Mouse (Mus musculus): ENCODE data around the gene Fat3. TPM values are rescaled to one million over a fixed set of nuclear protein-coding genes. Genes with fewer than 3 reads are reported as not detected.

The Fat3 gene
- polyA plus RNA-seq, 1 experiment from 2014 or later, result 9.1 TPM

DNA sequence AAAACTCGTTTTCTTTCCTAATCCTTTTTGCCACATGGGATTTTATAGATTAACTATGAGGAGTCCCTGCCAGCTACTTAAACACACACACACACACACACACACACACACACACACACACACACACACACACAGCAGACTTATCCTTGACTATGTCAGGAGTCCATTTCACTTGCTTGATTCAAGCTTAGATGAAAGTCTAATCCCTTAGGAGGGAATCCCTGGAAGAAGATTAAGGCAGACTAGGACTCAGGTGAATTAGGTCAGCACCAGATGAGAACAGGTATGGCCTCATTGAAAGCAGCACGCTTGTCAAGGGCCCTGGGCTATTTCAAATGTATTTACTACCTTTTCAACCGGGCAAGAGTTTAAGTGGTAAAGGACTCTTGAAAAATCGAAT is 553.0 kb downstream of the Fat3 start:
- ATAC-seq (ENCODE audit: low FRiP score, low read depth), result no peak
- no peaks in the 10 kb centered on the region for H3K27me3 ChIP-seq
- H3K36me3 ChIP-seq, result no peaks in the 10 kb centered on the region
- no peak overlapping the region for H3K4me2 ChIP-seq
- 0 out of 2 replicates have a peak, but pooled peaks cover 4% of the 10 kb centered on the region for H3K4me1 ChIP-seq (replicated peaks)
- no peaks in the 10 kb centered on the region for H3K9me3 ChIP-seq
- no peak overlapping the region for H3K9ac ChIP-seq
- no peak overlapping the region for H3K4me3 ChIP-seq
- 85% methylated on average over 4 of the region's 4 CpGs for WGBS
- no peak overlapping the region for H3K27ac ChIP-seq (replicated peaks)

DNA sequence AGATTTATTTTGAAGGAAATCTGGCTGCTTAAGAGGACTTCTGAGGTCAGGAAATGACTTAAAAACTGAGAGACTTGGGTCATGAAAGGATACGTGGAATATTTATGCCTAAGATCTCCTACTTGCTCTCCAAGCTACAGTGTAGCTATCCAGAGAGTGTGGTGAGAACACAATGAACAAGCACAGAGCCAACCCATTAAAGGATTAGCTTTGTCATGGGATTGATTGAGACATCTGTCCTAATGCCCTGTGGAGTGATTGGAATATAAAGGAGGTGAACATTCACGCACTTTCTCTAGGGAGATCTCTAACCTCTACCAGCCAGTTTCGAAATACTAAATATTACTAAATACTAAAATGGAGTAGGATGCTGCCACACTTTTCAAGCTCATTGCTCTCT is 556.9 kb downstream of the Fat3 start:
- WGBS, result 58% methylated on average over 3 of the region's 3 CpGs
- H3K27me3 ChIP-seq, result no peaks in the 10 kb centered on the region
- H3K9ac ChIP-seq, result no peak overlapping the region
- H3K4me2 ChIP-seq, result no peak overlapping the region
- H3K27ac ChIP-seq (replicated peaks), result no peak overlapping the region
- ATAC-seq (ENCODE audit: low FRiP score, low read depth), result no peak
- H3K36me3 ChIP-seq, result no peaks in the 10 kb centered on the region
- no peaks in the 10 kb centered on the region for H3K4me1 ChIP-seq (replicated peaks)
- no peak overlapping the region for H3K4me3 ChIP-seq
- no peaks in the 10 kb centered on the region for H3K9me3 ChIP-seq

DNA sequence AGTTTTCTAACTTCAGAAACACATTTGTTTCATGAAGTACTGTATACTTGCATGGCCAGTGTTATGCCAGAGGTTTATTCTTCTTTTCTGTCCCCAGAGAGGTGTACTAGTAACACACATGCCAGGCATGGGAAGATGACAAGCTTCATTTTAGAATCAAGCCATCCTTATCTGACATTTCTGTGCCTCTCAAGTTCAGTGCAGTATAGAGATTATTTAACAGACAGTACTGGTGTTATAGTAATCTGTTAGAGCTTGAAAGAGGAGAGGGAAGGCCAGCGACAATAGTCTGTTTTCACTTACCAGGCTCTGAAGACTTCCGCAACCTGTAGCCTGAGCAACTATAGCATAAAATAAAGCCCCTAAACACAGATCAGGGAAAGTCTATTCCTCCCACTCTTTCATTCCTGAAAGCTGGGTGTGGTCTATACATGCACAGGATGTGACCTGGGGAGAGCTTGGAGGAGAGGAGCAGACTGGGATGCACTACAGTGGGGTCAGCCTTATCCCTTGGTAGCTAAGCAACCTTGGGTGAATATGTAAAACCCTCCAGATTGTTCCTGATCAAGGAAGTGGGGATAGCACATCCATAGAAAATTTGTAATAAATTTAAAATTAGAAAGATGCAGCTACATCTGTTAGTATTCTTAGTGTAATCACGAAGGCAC is 557.5 kb downstream of the Fat3 start:
- Histone ChIP-seq H3K36me3 (no peaks in the 10 kb centered on the region), H3K27me3 (no peaks in the 10 kb centered on the region), H3K27ac (replicated peaks) (no peak overlapping the region), H3K4me2 (no peak overlapping the region), H3K9me3 (no peaks in the 10 kb centered on the region), H3K4me1 (replicated peaks) (no peaks in the 10 kb centered on the region), H3K9ac (no peak overlapping the region), H3K4me3 (no peak overlapping the region)
- WGBS, result 87% methylated on average over 3 of the region's 3 CpGs
- ATAC-seq (ENCODE audit: low FRiP score, low read depth), result no peak

DNA sequence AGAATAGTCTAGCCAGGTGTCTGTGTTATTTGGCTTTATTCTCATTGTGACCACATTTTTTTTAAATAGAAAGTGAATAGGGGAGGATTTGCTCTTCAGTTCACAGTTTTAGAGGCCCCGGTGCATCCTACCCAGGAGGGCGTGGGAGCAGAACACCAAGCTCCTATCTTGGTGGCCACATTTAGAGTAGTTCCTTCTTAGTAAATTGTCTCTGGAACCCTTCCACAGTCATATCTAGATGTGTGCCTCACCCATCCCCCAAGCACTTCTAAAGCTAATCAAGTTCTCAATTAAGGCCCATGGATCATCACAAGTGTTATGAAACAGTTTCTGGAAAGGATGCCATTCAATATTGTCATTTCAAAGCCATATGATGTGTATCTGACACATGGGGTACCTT is 559.3 kb downstream of the Fat3 start:
- Histone ChIP-seq H3K9me3 (no peaks in the 10 kb centered on the region), H3K4me2 (no peak overlapping the region), H3K36me3 (no peaks in the 10 kb centered on the region), H3K4me3 (no peak overlapping the region), H3K27me3 (no peaks in the 10 kb centered on the region), H3K4me1 (replicated peaks) (no peaks in the 10 kb centered on the region), H3K27ac (replicated peaks) (no peak overlapping the region), H3K9ac (no peak overlapping the region)
- ATAC-seq (ENCODE audit: low FRiP score, low read depth), result no peak
- WGBS, result 93% methylated on average over 2 of the region's 2 CpGs

DNA sequence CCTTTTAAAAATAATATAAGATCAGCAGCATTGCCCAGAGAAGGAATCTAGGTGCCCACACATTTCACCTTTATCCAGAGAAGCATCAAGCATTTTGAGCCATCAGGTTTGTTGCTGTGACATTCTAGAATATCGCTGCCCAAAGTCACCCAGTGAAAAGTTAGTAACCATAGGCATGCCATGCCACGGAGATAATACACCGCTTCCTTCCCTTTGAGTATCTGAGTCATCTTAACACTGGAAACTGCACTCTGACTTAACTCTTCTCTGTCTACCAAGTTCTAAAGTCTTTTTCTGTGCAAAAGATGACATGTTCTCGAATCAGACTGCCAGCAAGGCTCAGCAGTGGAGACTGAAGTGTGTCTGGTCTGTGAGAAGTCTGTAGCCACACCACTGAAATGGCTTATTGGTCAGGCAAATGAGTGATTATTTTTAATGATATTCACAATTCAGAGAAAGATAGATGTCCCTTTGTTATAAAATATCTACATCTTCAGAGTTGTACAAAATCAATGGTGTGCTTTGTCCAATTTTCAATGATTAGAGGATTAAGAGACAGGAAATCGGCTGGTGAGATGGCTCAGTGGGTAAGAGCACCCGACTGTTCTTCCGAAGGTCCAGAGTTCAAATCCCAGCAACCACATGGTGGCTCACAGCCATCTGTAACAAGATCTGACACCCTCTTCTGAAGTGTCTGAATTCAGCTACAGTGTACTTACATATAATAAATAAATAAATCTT is 560.0 kb downstream of the Fat3 start:
- Histone ChIP-seq H3K36me3 (no peaks in the 10 kb centered on the region), H3K27me3 (no peaks in the 10 kb centered on the region), H3K9ac (no peak overlapping the region), H3K4me1 (replicated peaks) (no peaks in the 10 kb centered on the region), H3K4me2 (no peak overlapping the region), H3K4me3 (no peak overlapping the region), H3K9me3 (no peaks in the 10 kb centered on the region), H3K27ac (replicated peaks) (no peak overlapping the region)
- 90% methylated on average over 7 of the region's 7 CpGs for WGBS
- no peak for ATAC-seq (ENCODE audit: low FRiP score, low read depth)

DNA sequence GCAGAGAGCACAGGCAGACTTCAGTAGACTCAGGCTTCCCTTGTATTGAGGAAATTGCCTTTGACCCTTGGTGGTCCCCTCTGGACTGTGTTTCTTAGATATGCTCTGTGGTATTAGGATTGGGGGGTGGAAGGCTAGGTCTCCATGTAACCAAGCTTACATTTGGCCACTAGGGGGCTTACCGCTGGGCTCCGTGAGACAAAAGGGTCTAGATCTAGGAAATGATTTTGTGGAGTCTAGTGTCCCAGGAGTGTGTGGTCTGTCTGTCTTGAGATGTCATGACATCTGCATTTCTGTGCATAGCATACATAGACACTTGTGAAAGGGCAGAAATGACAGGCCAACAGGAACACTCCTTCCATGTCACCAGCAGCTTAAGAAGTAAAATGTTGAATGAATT is 561.5 kb downstream of the Fat3 start:
- 62% methylated on average over 2 of the region's 2 CpGs for WGBS
- no peak overlapping the region for H3K4me3 ChIP-seq
- ATAC-seq (ENCODE audit: low FRiP score, low read depth), result no peak
- no peaks in the 10 kb centered on the region for H3K9me3 ChIP-seq
- H3K36me3 ChIP-seq, result no peaks in the 10 kb centered on the region
- no peak overlapping the region for H3K27ac ChIP-seq (replicated peaks)
- no peaks in the 10 kb centered on the region for H3K4me1 ChIP-seq (replicated peaks)
- no peak overlapping the region for H3K9ac ChIP-seq
- no peaks in the 10 kb centered on the region for H3K27me3 ChIP-seq
- H3K4me2 ChIP-seq, result no peak overlapping the region

DNA sequence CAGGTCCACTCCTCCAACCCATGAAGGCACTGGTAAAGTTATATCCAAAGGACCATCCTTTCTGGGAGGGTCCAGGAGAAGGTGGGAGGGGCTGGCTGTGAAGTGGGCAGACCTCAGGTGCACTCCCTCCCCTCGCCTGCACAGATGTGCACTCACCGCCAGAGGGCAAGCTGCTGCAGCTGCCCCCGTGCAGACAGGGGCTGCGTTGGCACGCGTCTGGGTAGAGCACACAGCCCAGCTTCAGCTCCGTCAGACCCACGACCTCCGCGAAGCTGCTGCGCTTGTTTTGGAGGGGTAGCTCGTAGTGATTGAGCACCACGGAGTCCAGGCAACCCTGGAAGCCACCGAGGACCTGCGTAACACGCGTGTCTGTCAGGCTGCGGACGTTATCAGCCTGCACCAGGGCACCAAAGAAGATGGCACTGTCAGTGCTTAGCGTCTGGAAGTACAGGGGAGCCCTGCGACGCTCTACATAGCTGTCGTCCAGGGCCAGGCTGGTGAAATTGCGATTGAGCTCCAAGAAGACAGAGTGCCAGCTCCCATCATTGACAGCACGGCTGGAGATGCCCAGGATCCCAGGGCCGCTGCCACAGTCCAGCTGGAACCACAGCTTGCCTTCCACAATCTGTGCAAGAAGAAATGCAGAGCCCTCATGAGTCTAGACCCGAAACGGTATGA is 563.1 kb downstream of the Fat3 start:
- Histone ChIP-seq H3K36me3 (no peaks in the 10 kb centered on the region), H3K4me3 (no peak overlapping the region), H3K4me1 (replicated peaks) (no peaks in the 10 kb centered on the region), H3K4me2 (no peak overlapping the region), H3K9me3 (no peaks in the 10 kb centered on the region), H3K9ac (no peak overlapping the region), H3K27ac (replicated peaks) (no peak overlapping the region), H3K27me3 (no peaks in the 10 kb centered on the region)
- ATAC-seq (ENCODE audit: low FRiP score, low read depth), result no peak
- 74% methylated on average over 28 of the region's 28 CpGs for WGBS

DNA sequence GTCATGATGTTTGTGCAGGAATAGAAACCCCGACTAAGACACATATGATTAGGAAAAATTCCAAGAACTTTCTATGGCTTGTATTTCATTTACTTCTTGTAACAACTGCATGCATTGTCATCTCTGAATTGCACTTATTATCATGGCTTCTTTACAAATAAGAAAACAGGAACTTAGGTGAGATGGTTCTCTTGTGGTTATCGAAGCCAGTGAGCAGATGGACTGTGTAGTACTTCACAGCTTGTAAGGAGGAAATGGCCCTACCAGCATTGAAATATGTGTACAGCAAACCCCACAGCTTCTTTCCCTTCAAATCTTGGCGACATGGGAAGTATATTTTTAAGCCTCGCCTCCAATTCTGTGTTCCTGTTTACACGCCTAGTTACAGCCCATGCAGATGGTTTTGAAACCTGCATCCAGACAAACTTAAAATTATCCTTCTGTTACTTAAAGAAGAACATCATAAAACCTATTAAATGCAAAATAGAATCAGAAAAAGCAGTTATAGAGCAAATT is 570.1 kb downstream of the Fat3 start:
- Histone ChIP-seq H3K27me3 (no peaks in the 10 kb centered on the region), H3K4me3 (no peak overlapping the region), H3K36me3 (no peaks in the 10 kb centered on the region), H3K9me3 (no peaks in the 10 kb centered on the region), H3K4me1 (replicated peaks) (no peaks in the 10 kb centered on the region), H3K4me2 (no peak overlapping the region), H3K9ac (no peak overlapping the region), H3K27ac (replicated peaks) (no peak overlapping the region)
- 94% methylated on average over 5 of the region's 5 CpGs for WGBS
- ATAC-seq (ENCODE audit: low FRiP score, low read depth), result no peak

DNA sequence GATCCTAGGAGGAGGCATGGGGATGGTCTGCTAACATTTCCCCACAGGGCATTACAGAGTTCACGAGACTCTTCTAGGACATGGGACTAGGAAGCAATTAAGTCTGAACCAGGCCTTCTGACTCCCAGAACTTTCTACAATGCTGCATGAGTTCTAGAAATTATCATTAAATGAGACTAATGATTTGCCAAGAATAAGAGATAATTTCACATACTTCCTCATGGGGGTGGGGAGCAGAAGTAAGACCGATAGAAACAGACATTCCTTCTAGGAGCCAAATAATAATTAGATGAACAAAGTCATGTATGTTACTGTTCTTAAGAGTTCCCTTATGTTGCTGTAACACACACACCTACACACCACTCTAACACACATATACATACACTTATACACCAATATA is 572.8 kb downstream of the Fat3 start:
- Histone ChIP-seq H3K4me1 (replicated peaks) (no peaks in the 10 kb centered on the region), H3K9me3 (no peaks in the 10 kb centered on the region), H3K27me3 (no peaks in the 10 kb centered on the region), H3K4me3 (no peak overlapping the region), H3K4me2 (no peak overlapping the region), H3K27ac (replicated peaks) (no peak overlapping the region), H3K36me3 (no peaks in the 10 kb centered on the region), H3K9ac (no peak overlapping the region)
- no peak for ATAC-seq (ENCODE audit: low FRiP score, low read depth)
- 89% methylated on average over 2 of the region's 2 CpGs for WGBS

DNA sequence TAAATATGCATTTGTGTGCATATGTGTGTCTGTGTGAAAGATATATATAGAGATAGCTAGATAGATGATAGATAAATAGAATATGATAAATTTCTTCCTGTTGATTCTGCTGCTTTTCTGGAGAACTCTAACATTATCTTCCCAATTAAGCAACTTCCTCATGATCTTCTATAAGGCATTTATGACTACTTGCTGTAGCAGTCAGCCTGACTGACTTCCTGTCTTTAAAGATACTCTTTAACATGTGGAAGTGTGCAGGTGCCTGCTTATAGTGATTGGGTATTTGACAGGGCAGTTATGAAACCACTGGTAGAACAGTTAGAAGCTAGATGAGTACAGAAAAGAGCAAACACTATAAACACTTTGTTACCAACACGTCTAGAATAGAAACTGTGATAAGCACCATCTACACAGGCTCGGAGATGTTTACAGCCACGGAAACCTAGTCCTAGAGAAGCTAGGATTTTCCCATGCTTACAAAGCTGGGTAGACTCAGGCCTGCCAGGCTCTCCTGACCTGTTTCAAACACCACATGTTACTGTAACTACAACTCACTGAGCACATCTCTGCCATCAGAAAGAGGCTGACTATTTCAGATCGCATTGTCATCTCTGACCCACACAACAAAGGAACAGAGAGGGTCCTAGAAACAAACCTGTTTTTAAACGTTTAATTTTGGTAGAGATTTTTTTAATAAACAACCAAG is 573.6 kb downstream of the Fat3 start:
- H3K36me3 ChIP-seq, result no peaks in the 10 kb centered on the region
- H3K27me3 ChIP-seq, result no peaks in the 10 kb centered on the region
- H3K4me3 ChIP-seq, result no peak overlapping the region
- no peak overlapping the region for H3K9ac ChIP-seq
- no peak overlapping the region for H3K4me2 ChIP-seq
- H3K9me3 ChIP-seq, result no peaks in the 10 kb centered on the region
- WGBS, result 83% methylated on average over 5 of the region's 5 CpGs
- no peak overlapping the region for H3K27ac ChIP-seq (replicated peaks)
- no peak for ATAC-seq (ENCODE audit: low FRiP score, low read depth)
- H3K4me1 ChIP-seq (replicated peaks), result no peaks in the 10 kb centered on the region

DNA sequence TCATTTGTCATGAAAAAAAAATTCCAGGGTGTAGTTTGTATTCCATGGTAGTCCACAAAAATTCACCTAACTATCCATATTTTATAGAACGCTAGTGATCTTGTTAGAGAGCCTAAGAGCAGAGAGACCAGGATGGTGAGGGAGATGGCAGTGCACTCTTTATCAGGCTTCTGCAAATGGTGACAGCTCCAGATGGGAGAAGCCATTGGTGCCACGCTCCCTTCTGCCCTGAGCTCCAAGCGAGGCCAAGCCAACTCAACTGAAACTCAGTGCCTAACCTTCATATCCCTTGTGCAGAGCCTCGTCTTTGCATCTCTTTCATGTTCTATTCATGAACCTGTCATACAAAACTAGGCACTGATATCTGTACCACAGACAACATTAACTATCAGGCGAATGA is 575.8 kb downstream of the Fat3 start:
- no peak overlapping the region for H3K9ac ChIP-seq

DNA sequence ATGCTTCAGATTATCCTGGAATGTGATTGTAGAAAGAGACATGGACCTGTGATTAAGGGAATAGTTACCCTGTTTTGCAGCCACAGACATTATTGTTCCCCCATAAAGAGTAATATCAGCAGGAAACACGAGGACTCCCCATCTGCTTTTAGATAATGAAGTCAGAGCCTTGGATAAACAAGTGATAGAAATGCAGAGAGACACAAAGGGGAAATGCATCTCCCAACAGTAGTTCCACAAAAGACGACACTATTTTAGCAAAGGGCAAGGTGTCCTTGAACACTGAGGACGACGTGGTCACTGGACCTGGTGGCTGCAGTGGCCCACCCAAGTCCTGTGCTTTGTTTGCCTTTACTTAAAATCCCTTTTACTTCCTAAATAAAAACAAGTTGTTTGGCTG is 580.8 kb downstream of the Fat3 start:
- WGBS, result 68% methylated on average over 4 of the region's 4 CpGs
- no peak for ATAC-seq (ENCODE audit: low FRiP score, low read depth)
- no peak overlapping the region for H3K27ac ChIP-seq (replicated peaks)

More for the DNA sequence above, 575.8 kb downstream of the Fat3 start:
- Histone ChIP-seq H3K27ac (replicated peaks) (no peak overlapping the region), H3K9me3 (no peaks in the 10 kb centered on the region), H3K4me1 (replicated peaks) (no peaks in the 10 kb centered on the region; the same call in 1 of the 2 replicates), H3K36me3 (no peaks in the 10 kb centered on the region), H3K27me3 (no peaks in the 10 kb centered on the region), H3K4me3 (no peak overlapping the region), H3K4me2 (no peak overlapping the region)
- no peak for ATAC-seq (ENCODE audit: low FRiP score, low read depth)
- WGBS, result 80% methylated on average over 5 of the region's 5 CpGs

More for the DNA sequence above, 580.8 kb downstream of the Fat3 start:
- no peak overlapping the region for H3K4me3 ChIP-seq
- H3K27me3 ChIP-seq, result no peaks in the 10 kb centered on the region
- H3K4me1 ChIP-seq (replicated peaks), result no peaks in the 10 kb centered on the region; the same call in 1 of the 2 replicates
- no peak overlapping the region for H3K9ac ChIP-seq
- no peaks in the 10 kb centered on the region; the same call in 1 of the 2 replicates for H3K36me3 ChIP-seq
- H3K4me2 ChIP-seq, result no peak overlapping the region
- H3K9me3 ChIP-seq, result no peaks in the 10 kb centered on the region

All from hindbrain, embryonic 15.5 days (tissue).